Mouse (Mus musculus): ENCODE measurements at regions not wholly inside any gene's neighbourhood (a gene's known extent, or its start where the extent isn't known, plus 50 kb on each side); places are given as distances from the start of the nearest gene placed in this dataset.

GRCm38 (mm10) chr1:193764103-193764502, 394.0 kb upstream of the Camk1g start:
- TF ChIP-seq POLR2A (IDR thresholded peaks at IDR 0.05; ENCODE audit: borderline replicate concordance, extremely low read depth, insufficient read depth, insufficient read length, poor library complexity, severe bottlenecking), result no peak
- no peak for TF ChIP-seq CTCF (IDR thresholded peaks at IDR 0.05; ENCODE audit: borderline replicate concordance, extremely low read depth, insufficient read depth, insufficient read length)
